Mouse (Mus musculus): Measurements from ENCODE around the gene Psmb1. TPM values are rescaled to one million over a fixed set of nuclear protein-coding genes. Genes with fewer than 3 reads are reported as not detected.

Psmb1 gene
- polyA plus RNA-seq, 2 experiments = 85.5 to 173 TPM

DNA sequence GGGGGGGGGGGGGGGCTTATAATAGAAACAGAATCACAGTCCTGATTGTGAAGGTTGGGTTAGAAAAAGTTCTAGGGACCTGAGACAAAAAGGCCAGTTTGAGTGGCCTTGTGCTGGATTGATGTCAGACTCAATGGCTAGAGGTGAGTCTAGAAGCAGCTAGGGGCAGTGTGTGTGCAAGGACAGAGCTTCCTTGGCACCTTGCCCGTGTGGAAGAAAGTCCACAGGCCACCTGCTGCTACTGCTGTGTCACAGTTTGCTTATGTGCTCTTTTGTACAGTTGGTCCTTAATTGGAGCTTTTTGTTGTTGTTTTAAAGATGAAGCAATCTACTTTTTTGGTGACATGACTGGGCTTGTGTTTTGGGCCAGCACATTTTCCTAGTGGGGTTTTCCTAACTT is 69.6 kb downstream of the Psmb1 start:
- peak; percentile 12 to 22 (median 18) for DNase-seq (ENCODE audit: low read depth in 3 of 3, low spot score in 3 of 3)

DNA sequence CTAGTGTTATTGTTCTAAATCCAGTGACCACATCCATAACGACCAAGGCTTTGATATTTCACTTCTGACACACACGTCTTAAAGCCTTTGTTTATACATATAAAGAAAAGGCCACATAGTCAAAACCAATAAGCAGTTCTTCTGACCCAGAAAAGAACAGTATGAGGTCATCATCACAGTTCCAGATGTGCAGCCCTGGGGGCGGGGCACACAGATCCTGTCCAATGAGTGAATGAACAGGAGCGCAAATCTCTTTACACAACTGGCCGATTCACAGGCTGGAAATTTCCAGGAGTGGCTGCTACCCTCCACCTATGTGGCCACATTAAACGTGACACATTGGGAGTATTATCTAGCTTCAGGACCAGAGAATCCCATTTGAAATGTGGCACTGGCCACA is 70.1 kb downstream of the Psmb1 start:
- no peak overlapping the region for H3K27ac ChIP-seq
- no peak overlapping the region for H3K4me2 ChIP-seq (ENCODE audit: low read depth)
- H3K4me3 ChIP-seq (ENCODE audit: insufficient read depth in 1 of 2, low read depth in 2 of 2, low read length in 2 of 2) = no peak overlapping the region
- H3K36me3 ChIP-seq (replicated peaks; ENCODE audit: control insufficient read depth, insufficient read depth, low read depth) = no peaks in the 10 kb centered on the region
- no peaks in the 10 kb centered on the region for H3K9me3 ChIP-seq (ENCODE audit: control insufficient read depth, low read length)
- 68% methylated on average over 6 of the region's 6 CpGs for WGBS (ENCODE audit: insufficient replicate concordance)
- H3K27me3 ChIP-seq (ENCODE audit: control insufficient read depth, insufficient read depth, low read length) = no peaks in the 10 kb centered on the region
- no peak for DNase-seq (ENCODE audit: low read depth in 3 of 3, low spot score in 3 of 3)
- H3K4me1 ChIP-seq (replicated peaks; ENCODE audit: control insufficient read depth in 2 of 2, insufficient read depth in 2 of 2, low read length in 1 of 2) = peaks cover 0 to 8% of the 10 kb centered on the region in 2 experiments; a peak in 2 of 4 replicates
- no peak overlapping the region for H3K9ac ChIP-seq (replicated peaks)
- ATAC-seq (ENCODE audit: insufficient read depth) = no peak
- no peak for TF ChIP-seq EP300 (IDR thresholded peaks at IDR 0.05; ENCODE audit: low read depth)
- TF ChIP-seq CTCF (IDR thresholded peaks at IDR 0.05; ENCODE audit: low read depth) = no peak

More for the DNA sequence above, 69.6 kb downstream of the Psmb1 start:
- 32% methylated on average over 1 of the region's 1 CpGs for WGBS (ENCODE audit: insufficient replicate concordance)
- H3K9me3 ChIP-seq (ENCODE audit: control insufficient read depth, low read length) = no peaks in the 10 kb centered on the region
- no peaks in the 10 kb centered on the region for H3K36me3 ChIP-seq (replicated peaks; ENCODE audit: control insufficient read depth, insufficient read depth, low read depth)
- H3K27me3 ChIP-seq (ENCODE audit: control insufficient read depth, insufficient read depth, low read length) = no peaks in the 10 kb centered on the region
- H3K4me1 ChIP-seq (replicated peaks; ENCODE audit: control insufficient read depth in 2 of 2, insufficient read depth in 2 of 2, low read length in 1 of 2) = peaks cover 0 to 8% of the 10 kb centered on the region in 2 experiments; a peak in 2 of 4 replicates
- TF ChIP-seq CTCF (IDR thresholded peaks at IDR 0.05; ENCODE audit: low read depth) = peak; percentile 29; the same call in 1 of the 2 replicates
- no peak for TF ChIP-seq EP300 (IDR thresholded peaks at IDR 0.05; ENCODE audit: low read depth)
- H3K4me3 ChIP-seq (ENCODE audit: insufficient read depth in 1 of 2, low read depth in 2 of 2, low read length in 2 of 2) = no peak overlapping the region
- H3K4me2 ChIP-seq (ENCODE audit: low read depth) = no peak overlapping the region
- no peak overlapping the region for H3K9ac ChIP-seq (replicated peaks)
- ATAC-seq (ENCODE audit: insufficient read depth) = peak; percentile 63
- no peak overlapping the region for H3K27ac ChIP-seq

- TF ChIP-seq CTCF (IDR thresholded peaks at IDR 0.05; ENCODE audit: low read depth) = no peak
- TF ChIP-seq EP300 (IDR thresholded peaks at IDR 0.05; ENCODE audit: low read depth) = no peak
- DNase-seq (ENCODE audit: low read depth in 3 of 3, low spot score in 3 of 3) (no peak), ATAC-seq (ENCODE audit: insufficient read depth) (no peak)
- 73% methylated on average over 3 of the region's 3 CpGs for WGBS (ENCODE audit: insufficient replicate concordance)
- no peak overlapping the region for H3K27ac ChIP-seq
- H3K36me3 ChIP-seq (replicated peaks; ENCODE audit: control insufficient read depth, insufficient read depth, low read depth) = no peaks in the 10 kb centered on the region; the same call in 1 of the 2 replicates
- no peaks in the 10 kb centered on the region for H3K27me3 ChIP-seq (ENCODE audit: control insufficient read depth, insufficient read depth, low read length)
- no peak overlapping the region for H3K4me3 ChIP-seq (ENCODE audit: insufficient read depth in 1 of 2, low read depth in 2 of 2, low read length in 2 of 2)
- no peak overlapping the region for H3K4me2 ChIP-seq (ENCODE audit: low read depth)
- H3K9me3 ChIP-seq (ENCODE audit: control insufficient read depth, low read length) = no peaks in the 10 kb centered on the region
- H3K9ac ChIP-seq (replicated peaks) = no peak overlapping the region
- peaks cover 0 to 5% of the 10 kb centered on the region in 2 experiments; a peak in 2 of 4 replicates for H3K4me1 ChIP-seq (replicated peaks; ENCODE audit: control insufficient read depth in 2 of 2, insufficient read depth in 2 of 2, low read length in 1 of 2)
These were observed 73.6 kb downstream of the Psmb1 start for GRCm38 (mm10) chr17:15425931-15426330.

Other genes with a start within 250 kb of the Psmb1 start
- 0.74 and 0.78 TPM in 2 replicates for gene Dll1, start 122.9 kb downstream of the Psmb1 start, polyA plus RNA-seq (2012; rRNA removed)
- 0.77 and 0.93 TPM in 2 replicates for gene Dll1, start 122.9 kb downstream of the Psmb1 start, polyA plus RNA-seq (2014; fragmentation: Nextera tagmentation; extraction: Ambion mirVana)
- 2.4 and 3.1 TPM in 2 replicates for gene Fam120b, start 103.5 kb downstream of the Psmb1 start, polyA plus RNA-seq (2012; rRNA removed)
- gene Fam120b, start 103.5 kb downstream of the Psmb1 start, polyA plus RNA-seq (2014; fragmentation: Nextera tagmentation; extraction: Ambion mirVana) = 4.1 and 5.6 TPM in 2 replicates
- gene Tbp, start 137 bp upstream of the Psmb1 start, polyA plus RNA-seq (2012; rRNA removed) = 21.3 and 22.0 TPM in 2 replicates
- gene Tbp, start 137 bp upstream of the Psmb1 start, polyA plus RNA-seq (2014; fragmentation: Nextera tagmentation; extraction: Ambion mirVana) = 19.9 and 24.0 TPM in 2 replicates
- 11.0 and 11.7 TPM in 2 replicates for gene Pdcd2, start 27.6 kb upstream of the Psmb1 start, polyA plus RNA-seq (2012; rRNA removed)
- 20.5 and 26.3 TPM in 2 replicates for gene Pdcd2, start 27.6 kb upstream of the Psmb1 start, polyA plus RNA-seq (2014; fragmentation: Nextera tagmentation; extraction: Ambion mirVana)
- gene Prdm9, start 64.6 kb upstream of the Psmb1 start, polyA plus RNA-seq (2012; rRNA removed) = 0.41 and 0.64 TPM in 2 replicates
- gene Prdm9, start 64.6 kb upstream of the Psmb1 start, polyA plus RNA-seq (2014; fragmentation: Nextera tagmentation; extraction: Ambion mirVana) = 0.11 and 0.35 TPM in 2 replicates
- 3.3 and 4.4 TPM in 2 replicates for gene Chd1, start 205.2 kb upstream of the Psmb1 start, polyA plus RNA-seq (2012; rRNA removed)
- 13.3 and 15.0 TPM in 2 replicates for gene Chd1, start 205.2 kb upstream of the Psmb1 start, polyA plus RNA-seq (2014; fragmentation: Nextera tagmentation; extraction: Ambion mirVana)

Measured in liver, embryonic 14.5 days (tissue).